Mouse (Mus musculus) CH12.LX (cell line): ENCODE data around the gene Fshr. TPM values are rescaled to one million over a fixed set of nuclear protein-coding genes. Genes with fewer than 3 reads are reported as not detected.

Experiments
- DNase-seq: peaks from one replicate; pipeline ENCODE4 v3.0.0-alpha.2; 2013; ENCODE audit errors: extremely low read depth
- H3K27ac ChIP-seq: 2 replicates; pipeline ENCODE4 v1.5.1; 2012; ENCODE audit warnings: low read depth, mild to moderate bottlenecking, control low read depth, moderate library complexity; ENCODE audit not compliant: insufficient read depth
- H3K27me3 ChIP-seq: replicated peaks from 2 replicates; pipeline ENCODE3; 2012; ENCODE audit warnings: inconsistent platforms
- H3K36me3 ChIP-seq, 2 experiments: replicated peaks in 1 of 2; 2 replicates each; pipeline versions ENCODE3 to v1.6.1; 2012; ENCODE audit warnings: inconsistent platforms in 1 of 2, low read length in 1 of 2, mild to moderate bottlenecking in 1 of 2, mixed read lengths in 1 of 2, moderate library complexity in 1 of 2; ENCODE audit not compliant: control insufficient read depth in 1 of 2, insufficient read depth in 1 of 2
- H3K4me1 ChIP-seq, 2 experiments: 2 replicates each; pipeline ENCODE4 v1.6.1; 2012; ENCODE audit warnings: inconsistent platforms in 1 of 2, moderate library complexity in 1 of 2; ENCODE audit not compliant: insufficient read depth in 2 of 2, control insufficient read depth in 1 of 2
- H3K4me2 ChIP-seq: 2 replicates; pipeline ENCODE4 v1.6.1; 2012; ENCODE audit warnings: low read depth, mild to moderate bottlenecking, control low read depth; ENCODE audit not compliant: poor library complexity, insufficient read depth, severe bottlenecking
- H3K4me3 ChIP-seq, 3 experiments: fragments of 150-350 bp in 1 of 3; sonication (generic) in 1 of 3; replicated peaks in 1 of 3; 2 replicates each; pipeline versions ENCODE3 to v1.5.1; 2011 to 2012; ENCODE audit warnings: low read depth in 2 of 3, low read length in 2 of 3, mild to moderate bottlenecking in 2 of 3, moderate library complexity in 2 of 3, control low read depth in 1 of 3, improper control_type of control experiment in 1 of 3, inconsistent platforms in 1 of 3, mixed read lengths in 1 of 3; ENCODE audit not compliant: poor library complexity in 1 of 3
- H3K79me2 ChIP-seq: replicated peaks from 2 replicates; pipeline ENCODE4 v1.6.1; 2012; ENCODE audit warnings: mild to moderate bottlenecking, moderate library complexity; ENCODE audit not compliant: control insufficient read depth, poor library complexity, insufficient read depth, severe bottlenecking; ENCODE audit errors: extremely low read depth
- H3K9ac ChIP-seq: 2 replicates; pipeline ENCODE4 v1.6.1; 2012; ENCODE audit warnings: low read depth, mild to moderate bottlenecking, control low read depth, moderate library complexity; ENCODE audit not compliant: insufficient read depth
- H3K9me3 ChIP-seq: replicated peaks from 2 replicates; pipeline ENCODE3; 2012; ENCODE audit warnings: low read length, inconsistent platforms, mixed read lengths
- BHLHE40 ChIP-seq: IDR thresholded peaks from 2 replicates; pipeline ENCODE4 v1.6.1; 2011; ENCODE audit warnings: mild to moderate bottlenecking, low read depth, low read length, improper control_type of control experiment
- CHD2 ChIP-seq: IDR thresholded peaks from 2 replicates; pipeline ENCODE4 v1.6.1; 2011; ENCODE audit warnings: low read length, improper control_type of control experiment
- CTCF ChIP-seq, 2 experiments: IDR thresholded peaks in 1 of 2; conservative IDR thresholded peaks in 1 of 2; 2 replicates each; pipeline ENCODE4 v1.5.1; 2011 to 2012; ENCODE audit warnings: low read depth in 2 of 2, low read length in 2 of 2, improper control_type of control experiment in 1 of 2, inconsistent platforms in 1 of 2, mild to moderate bottlenecking in 1 of 2, moderate library complexity in 1 of 2
- ELF1 ChIP-seq: IDR thresholded peaks from 2 replicates; pipeline ENCODE4 v1.6.1; 2014; ENCODE audit warnings: low read depth, mild to moderate bottlenecking, inconsistent platforms, low read length, improper control_type of control experiment
- GABPA ChIP-seq: IDR thresholded peaks from 2 replicates; pipeline ENCODE4 v1.6.1; 2012; ENCODE audit warnings: low read depth, low read length, improper control_type of control experiment, inconsistent platforms; ENCODE audit not compliant: insufficient replicate concordance
- IRF4 ChIP-seq: IDR thresholded peaks from 2 replicates; pipeline ENCODE4 v1.6.1; 2014; ENCODE audit warnings: low read depth, mild to moderate bottlenecking, inconsistent platforms, low read length, improper control_type of control experiment
- JUND ChIP-seq: conservative IDR thresholded peaks from 2 replicates; pipeline ENCODE4 v1.6.1; 2011; ENCODE audit warnings: low read depth, low read length, improper control_type of control experiment
- MAFK ChIP-seq: IDR thresholded peaks from 2 replicates; pipeline ENCODE4 v1.6.1; 2011; ENCODE audit warnings: low read length, improper control_type of control experiment; ENCODE audit not compliant: insufficient replicate concordance
- MEF2A ChIP-seq: IDR thresholded peaks from 2 replicates; pipeline ENCODE4 v1.6.1; 2014; ENCODE audit warnings: low read depth, mild to moderate bottlenecking, inconsistent platforms, low read length, improper control_type of control experiment, borderline replicate concordance
- MYC ChIP-seq: IDR thresholded peaks from 2 replicates; pipeline ENCODE4 v1.6.1; 2011; ENCODE audit warnings: low read depth, mild to moderate bottlenecking, improper control_type of control experiment, low read length
- NRF1 ChIP-seq: IDR thresholded peaks from 2 replicates; pipeline ENCODE4 v1.6.1; 2014; ENCODE audit warnings: low read depth, mild to moderate bottlenecking, inconsistent platforms, low read length, improper control_type of control experiment, moderate library complexity
- POLR2A ChIP-seq: IDR thresholded peaks from 2 replicates; pipeline ENCODE4 v1.6.1; 2011; ENCODE audit warnings: low read depth, mild to moderate bottlenecking, improper control_type of control experiment, low read length
- SIN3A ChIP-seq: IDR thresholded peaks from 2 replicates; pipeline ENCODE4 v1.6.1; 2012; ENCODE audit warnings: low read length, improper control_type of control experiment, inconsistent platforms
- SMC3 ChIP-seq: IDR thresholded peaks from 2 replicates; pipeline ENCODE4 v1.6.1; 2011; ENCODE audit warnings: low read depth, low read length, improper control_type of control experiment
- TCF12 ChIP-seq: IDR thresholded peaks from 2 replicates; pipeline ENCODE4 v1.6.1; 2014; ENCODE audit warnings: low read depth, mild to moderate bottlenecking, inconsistent platforms, low read length, improper control_type of control experiment
- UBTF ChIP-seq: IDR thresholded peaks from 2 replicates; pipeline ENCODE4 v1.6.1; 2012; ENCODE audit warnings: low read depth, mild to moderate bottlenecking, inconsistent platforms, low read length, improper control_type of control experiment, moderate library complexity
- USF1 ChIP-seq: IDR thresholded peaks from 2 replicates; pipeline ENCODE4 v1.6.1; 2014; ENCODE audit warnings: low read depth, mild to moderate bottlenecking, inconsistent platforms, low read length, improper control_type of control experiment
- USF2 ChIP-seq: conservative IDR thresholded peaks from 2 replicates; pipeline ENCODE4 v1.6.1; 2011; ENCODE audit warnings: low read depth, low read length, improper control_type of control experiment
- ZMIZ1 ChIP-seq: IDR thresholded peaks from 2 replicates; pipeline ENCODE4 v1.6.1; 2012; ENCODE audit warnings: low read depth, mild to moderate bottlenecking, inconsistent platforms, low read length, improper control_type of control experiment
- ZNF384 ChIP-seq: IDR thresholded peaks from 2 replicates; pipeline ENCODE4 v1.6.1; 2012; ENCODE audit warnings: low read depth, low read length, improper control_type of control experiment, inconsistent platforms
- dilution Hi-C: fragments of 300-500 bp; cut with MboI; formaldehyde crosslinking; loops from 2 replicates; pipeline ENCODE4 v1.14.3; 2020; ENCODE audit warnings: low sequenced_read_pairs; ENCODE audit not compliant: extremely low pct_unique_long_range_greater_than_20kb, extremely low pct_ligation_motif_present
- in situ Hi-C: fragments of 300-500 bp; cut with MboI; formaldehyde crosslinking; loops from 3 replicates; pipeline ENCODE4 v1.14.3; 2019; ENCODE audit warnings: low sequenced_read_pairs, low pct_ligation_motif_present, low pct_unique_long_range_greater_than_20kb, mixed read lengths
- polyA plus RNA-seq: library from polyadenylated mRNA; unstranded; fragments of >175 nt; gene quantifications from 2 replicates; pipeline ENCODE4 v1.2.1, GENCODE M21; 2012; ENCODE audit warnings: low read depth; ENCODE audit not compliant: insufficient read length
- total RNA-seq, 2 experiments: library from RNA; depleted of rRNA; stranded (reverse); fragments of 300-350 nt in 1 of 2; fragments of >200 nt in 1 of 2; gene quantifications; 2 replicates each; pipeline ENCODE4 v1.2.3; 2012 to 2014

Fshr gene
- total and polyA plus RNA-seq, 3 experiments, result not detected

GRCm38 (mm10) chr17:89144806-89145205, 55.7 kb downstream of the Fshr start:
- Histone ChIP-seq H3K9me3 (no peaks in the 10 kb centered on the region), H3K4me3 (no peak overlapping the region), H3K79me2 (no peaks in the 10 kb centered on the region), H3K4me2 (no peak overlapping the region), H3K36me3 (no peaks in the 10 kb centered on the region), H3K4me1 (no peaks in the 10 kb centered on the region), H3K27me3 (no peaks in the 10 kb centered on the region), H3K27ac (no peak overlapping the region), H3K9ac (no peak overlapping the region)
- in situ Hi-C loops (no loop called here), dilution Hi-C loops (no loop called here)
- DNase-seq, result no peak
- no peak for TF ChIP-seq JUND
- no peak for TF ChIP-seq ZMIZ1
- no peak for TF ChIP-seq SIN3A
- no peak for TF ChIP-seq ELF1

- no peak overlapping the region for H3K27ac ChIP-seq
- dilution Hi-C loops, result no loop called here
- TF ChIP-seq JUND (no peak), ZNF384 (no peak), UBTF (no peak), SMC3 (no peak), ZMIZ1 (no peak), IRF4 (no peak), GABPA (no peak), CTCF (conservative IDR thresholded peaks at IDR 0.05 in 1 of 2, IDR thresholded peaks at IDR 0.05 in 1 of 2; ENCODE audit: low read depth in 2 of 2, low read length in 2 of 2) (no peak), MEF2A (no peak), POLR2A (no peak), TCF12 (no peak), CHD2 (no peak), USF2 (no peak), MYC (no peak), USF1 (no peak), MAFK (no peak), BHLHE40 (no peak), NRF1 (no peak)
- TF ChIP-seq, all 38 proteins: peak for 0
- DNase-seq, result no peak
- Histone ChIP-seq H3K36me3 (no peaks in the 10 kb centered on the region), H3K4me2 (no peak overlapping the region), H3K27me3 (no peaks in the 10 kb centered on the region), H3K9me3 (no peaks in the 10 kb centered on the region), H3K9ac (no peak overlapping the region), H3K4me1 (no peaks in the 10 kb centered on the region), H3K79me2 (no peaks in the 10 kb centered on the region), H3K4me3 (no peak overlapping the region)
- in situ Hi-C loops, result no loop called here
Observed at GRCm38 (mm10) chr17:89120023-89120422, 80.5 kb downstream of the Fshr start.
